Mouse (Mus musculus) myocyte (in vitro differentiated cells): ENCODE results near the gene Fam19a5. TPM values are rescaled to one million over a fixed set of nuclear protein-coding genes. Genes with fewer than 3 reads are reported as not detected.

ENCODE experiments used
- H3K27me3 ChIP-seq: one replicate; pipeline ENCODE4 v1.6.1; 2011; ENCODE audit not compliant: control insufficient read depth, insufficient read depth, insufficient read length
- H3K36me3 ChIP-seq: one replicate; pipeline ENCODE4 v1.6.1; 2011; ENCODE audit not compliant: control insufficient read depth, insufficient read depth
- H3K4me2 ChIP-seq: one replicate; pipeline ENCODE4 v1.6.1; 2011; ENCODE audit warnings: low read depth, control low read depth
- H3K4me3 ChIP-seq: one replicate; pipeline ENCODE4 v1.5.1; 2011; ENCODE audit warnings: mild to moderate bottlenecking, control low read depth, moderate library complexity
- H3K79me2 ChIP-seq: one replicate; pipeline ENCODE4 v1.6.1; 2011; ENCODE audit not compliant: control insufficient read depth, insufficient read depth
- H3ac ChIP-seq: one replicate; pipeline ENCODE4 v1.6.1; 2011; ENCODE audit not compliant: control insufficient read depth, insufficient read length
- CEBPB ChIP-seq: IDR thresholded peaks from 2 replicates; pipeline ENCODE4 v1.6.1; 2011; ENCODE audit warnings: mild to moderate bottlenecking, moderate library complexity; ENCODE audit not compliant: poor library complexity, insufficient read depth, severe bottlenecking
- E2F4 ChIP-seq: IDR thresholded peaks from one replicate; pipeline ENCODE4 v1.6.1; 2011; ENCODE audit warnings: mild to moderate bottlenecking, control low read depth, moderate library complexity; ENCODE audit not compliant: insufficient read depth
- MAX ChIP-seq: IDR thresholded peaks from one replicate; pipeline ENCODE4 v1.6.1; 2011; ENCODE audit warnings: low read depth, mild to moderate bottlenecking, control low read depth
- MYOD1 ChIP-seq, 3 experiments: IDR thresholded peaks; one replicate each; pipeline ENCODE4 v1.6.1; 2011; ENCODE audit warnings: control low read depth in 2 of 3, low read depth in 2 of 3, mild to moderate bottlenecking in 2 of 3, moderate library complexity in 1 of 3; ENCODE audit not compliant: insufficient read length in 2 of 3, control insufficient read depth in 1 of 3
- MYOG ChIP-seq, 3 experiments: IDR thresholded peaks; one replicate each; pipeline ENCODE4 v1.6.1; 2011; ENCODE audit warnings: control low read depth in 2 of 3, low read depth in 2 of 3, mild to moderate bottlenecking in 2 of 3; ENCODE audit not compliant: insufficient read length in 2 of 3, control insufficient read depth in 1 of 3, insufficient read depth in 1 of 3
- POLR2A ChIP-seq: IDR thresholded peaks from one replicate; pipeline ENCODE4 v1.6.1; 2011; ENCODE audit warnings: low read depth, mild to moderate bottlenecking, control low read depth, moderate library complexity; ENCODE audit not compliant: insufficient read length
- POLR2AphosphoS2 ChIP-seq: IDR thresholded peaks from one replicate; pipeline ENCODE4 v1.6.1; 2011; ENCODE audit warnings: low read depth, control low read depth; ENCODE audit not compliant: insufficient read length
- REST ChIP-seq: IDR thresholded peaks from one replicate; pipeline ENCODE4 v1.6.1; 2011; ENCODE audit warnings: mild to moderate bottlenecking, control low read depth, moderate library complexity; ENCODE audit not compliant: insufficient read depth, insufficient read length
- SRF ChIP-seq: IDR thresholded peaks from one replicate; pipeline ENCODE4 v1.6.1; 2011; ENCODE audit warnings: low read depth; ENCODE audit not compliant: control insufficient read depth, insufficient read length
- TCF12 ChIP-seq: IDR thresholded peaks from one replicate; pipeline ENCODE4 v1.6.1; 2011; ENCODE audit warnings: mild to moderate bottlenecking, control low read depth; ENCODE audit not compliant: poor library complexity, insufficient read depth, severe bottlenecking
- TCF3 ChIP-seq: IDR thresholded peaks from one replicate; pipeline ENCODE4 v1.6.1; 2011; ENCODE audit warnings: low read depth, control low read depth; ENCODE audit not compliant: insufficient read length
- USF1 ChIP-seq: IDR thresholded peaks from one replicate; pipeline ENCODE4 v1.6.1; 2011; ENCODE audit warnings: low read depth, mild to moderate bottlenecking, control low read depth, moderate library complexity
- polyA plus RNA-seq: library from polyadenylated mRNA; unstranded; fragments of >200 nt; fragmentation: generic; extraction: Trizol; gene quantifications from one replicate; pipeline ENCODE4 v1.2.1, GENCODE M21; 2012; ENCODE audit warnings: missing spikeins

The Fam19a5 gene
- polyA plus RNA-seq, 1 experiment = 2.7 TPM

DNA sequence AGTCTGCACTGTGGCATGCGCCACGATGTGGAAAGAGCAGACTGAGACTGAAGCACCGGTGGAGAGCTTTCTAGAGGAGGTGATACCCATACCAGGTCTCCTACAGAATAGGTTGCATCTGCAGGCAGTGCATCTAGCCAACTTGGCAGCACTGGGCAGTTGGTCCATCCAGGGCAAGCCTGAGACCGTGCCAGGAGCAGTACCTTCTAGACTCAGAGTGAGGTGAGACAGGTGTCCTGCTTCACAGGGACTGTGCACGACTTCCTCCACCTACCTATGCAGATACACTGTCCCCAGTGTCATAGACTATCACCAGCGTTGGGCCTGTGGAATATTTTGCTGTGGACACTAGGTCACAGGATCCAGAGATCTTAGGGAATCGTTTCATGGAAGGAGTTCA lies 148.3 kb downstream of the Fam19a5 start:
- no peaks in the 10 kb centered on the region for H3K79me2 ChIP-seq
- no peaks in the 10 kb centered on the region for H3K36me3 ChIP-seq
- peak overlapping the region; percentile 59 for H3K4me2 ChIP-seq
- H3K27me3 ChIP-seq = no peaks in the 10 kb centered on the region
- H3K4me3 ChIP-seq = no peak overlapping the region
- TF ChIP-seq POLR2AphosphoS2 (no peak), E2F4 (no peak), USF1 (no peak), MYOG (IDR thresholded peaks at IDR 0.05; ENCODE audit: control insufficient read depth in 1 of 3, insufficient read depth in 1 of 3, insufficient read length in 2 of 3, low read depth in 2 of 3) (no peak), SRF (no peak), TCF3 (no peak), REST (no peak), TCF12 (no peak), MAX (no peak), MYOD1 (IDR thresholded peaks at IDR 0.05; ENCODE audit: control insufficient read depth in 1 of 3, insufficient read length in 2 of 3, low read depth in 2 of 3) (no peak), POLR2A (no peak), CEBPB (no peak)
- H3ac ChIP-seq = no peak overlapping the region

DNA sequence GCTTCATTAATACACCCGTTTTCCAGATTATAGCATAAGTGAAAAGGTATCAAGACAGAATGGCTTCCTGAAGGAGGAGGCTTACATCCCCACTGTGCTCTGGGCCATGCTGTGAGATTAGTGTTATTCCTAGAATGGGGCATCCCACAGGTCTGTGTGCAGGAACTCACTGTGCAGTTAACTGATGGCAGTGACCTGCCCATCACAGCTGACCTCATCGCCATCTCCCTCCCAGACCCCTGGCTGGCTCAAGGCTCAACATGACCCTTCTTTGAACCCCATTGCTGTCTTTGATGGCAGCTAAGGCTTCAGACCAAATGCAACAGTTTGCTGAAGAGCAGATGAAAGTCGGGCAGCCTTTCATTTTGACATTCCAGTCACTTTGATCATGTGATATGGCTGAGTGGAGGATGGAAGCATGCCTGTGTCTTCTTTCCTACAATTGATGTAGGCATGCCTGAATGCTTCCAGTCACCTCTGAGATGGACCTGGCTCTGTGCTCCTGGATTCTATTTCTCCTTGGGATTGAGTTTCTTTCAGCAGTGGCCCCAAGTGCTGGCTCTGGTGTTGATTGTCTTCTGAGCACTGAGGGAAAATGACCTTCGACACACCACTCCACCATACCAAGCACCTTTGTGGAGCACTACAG lies 148.9 kb downstream of the Fam19a5 start:
- Histone ChIP-seq H3K4me2 (no peak overlapping the region), H3K79me2 (no peaks in the 10 kb centered on the region), H3K4me3 (no peak overlapping the region), H3K27me3 (no peaks in the 10 kb centered on the region), H3ac (no peak overlapping the region), H3K36me3 (no peaks in the 10 kb centered on the region)
- TF ChIP-seq USF1 (no peak), MAX (no peak)

DNA sequence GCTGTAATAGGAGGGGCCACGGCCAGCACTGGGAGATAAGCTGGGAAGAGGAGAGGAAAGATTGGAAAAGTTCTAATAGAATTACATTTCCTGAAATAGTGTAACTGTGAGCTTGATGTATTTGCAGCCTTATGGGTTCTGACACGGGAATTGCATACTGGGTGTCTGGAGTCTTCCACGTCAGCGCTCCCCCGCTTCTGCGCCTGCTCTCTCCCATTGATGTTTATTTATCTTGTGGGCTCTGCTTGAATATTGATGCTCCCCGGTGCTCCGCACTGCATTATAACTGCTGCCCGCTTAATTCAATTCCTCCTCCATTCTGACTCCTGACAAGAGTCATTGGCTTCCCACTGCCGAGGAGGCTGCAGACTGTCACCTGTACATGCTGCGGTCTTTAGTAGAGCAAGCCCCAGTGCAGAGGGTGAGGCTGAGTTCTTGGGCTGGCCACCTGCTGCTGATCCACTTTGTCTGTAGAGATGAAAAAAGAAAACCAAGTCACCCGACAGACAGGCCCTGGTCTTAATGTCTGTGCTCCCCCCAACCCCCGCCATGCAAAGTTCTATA lies 153.4 kb downstream of the Fam19a5 start:
- H3K36me3 ChIP-seq = no peaks in the 10 kb centered on the region
- H3K4me2 ChIP-seq = no peak overlapping the region
- no peak overlapping the region for H3K4me3 ChIP-seq
- no peaks in the 10 kb centered on the region for H3K27me3 ChIP-seq
- no peak overlapping the region for H3ac ChIP-seq
- H3K79me2 ChIP-seq = no peaks in the 10 kb centered on the region
- TF ChIP-seq REST (no peak), USF1 (no peak), TCF3 (no peak), POLR2A (no peak), CEBPB (no peak), MYOD1 (IDR thresholded peaks at IDR 0.05; ENCODE audit: control insufficient read depth in 1 of 3, insufficient read length in 2 of 3, low read depth in 2 of 3) (no peak), MAX (no peak), MYOG (IDR thresholded peaks at IDR 0.05; ENCODE audit: control insufficient read depth in 1 of 3, insufficient read depth in 1 of 3, insufficient read length in 2 of 3, low read depth in 2 of 3) (no peak), E2F4 (no peak), POLR2AphosphoS2 (no peak), SRF (no peak), TCF12 (no peak)

DNA sequence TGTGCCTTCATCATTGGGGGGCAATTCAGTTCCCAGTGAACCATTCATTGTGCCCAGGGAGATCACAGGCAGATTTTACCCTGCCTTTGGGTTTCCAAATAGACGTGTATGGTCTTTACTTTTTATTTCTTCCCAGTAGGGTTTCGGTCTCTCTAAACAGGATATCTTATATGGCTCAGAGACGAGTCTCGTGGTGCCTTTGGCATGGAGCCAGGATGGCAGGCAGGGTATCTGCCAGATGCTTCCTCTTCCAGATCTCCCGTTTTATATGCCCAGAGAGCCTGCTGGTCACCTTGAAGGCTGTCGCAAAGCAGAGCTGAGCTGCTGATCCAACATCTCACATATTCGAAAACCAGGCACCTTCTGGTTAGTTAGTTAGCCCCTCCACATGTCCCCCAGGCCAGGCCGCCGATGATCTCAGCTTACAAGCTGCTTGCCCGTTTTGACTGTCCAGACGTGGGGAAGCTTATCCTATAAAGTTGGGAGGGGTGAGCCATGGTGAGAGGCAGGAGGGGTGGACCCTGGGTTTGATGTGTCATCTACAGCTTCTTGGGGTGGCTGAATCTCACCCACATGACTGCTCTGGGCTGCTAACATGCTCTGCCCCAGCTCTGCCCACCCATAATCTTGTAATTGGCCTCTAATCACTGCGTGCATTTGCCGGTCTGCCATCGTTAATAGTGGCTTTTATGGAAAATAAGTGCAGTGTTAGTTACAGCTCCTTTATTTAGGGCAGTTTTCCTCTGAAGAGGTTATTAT lies 154.6 kb downstream of the Fam19a5 start:
- no peak for TF ChIP-seq USF1
- TF ChIP-seq TCF12 = no peak
- no peak for TF ChIP-seq TCF3
- no peak for TF ChIP-seq CEBPB
- no peak for TF ChIP-seq POLR2AphosphoS2
- TF ChIP-seq MAX = no peak
- no peak for TF ChIP-seq MYOD1 (IDR thresholded peaks at IDR 0.05; ENCODE audit: control insufficient read depth in 1 of 3, insufficient read length in 2 of 3, low read depth in 2 of 3)
- TF ChIP-seq REST = no peak
- TF ChIP-seq SRF = no peak
- TF ChIP-seq MYOG (IDR thresholded peaks at IDR 0.05; ENCODE audit: control insufficient read depth in 1 of 3, insufficient read depth in 1 of 3, insufficient read length in 2 of 3, low read depth in 2 of 3) = no peak
- Histone ChIP-seq H3K27me3 (no peaks in the 10 kb centered on the region), H3K4me3 (no peak overlapping the region), H3K79me2 (no peaks in the 10 kb centered on the region), H3K4me2 (peak overlapping the region; percentile 35), H3ac (no peak overlapping the region), H3K36me3 (no peaks in the 10 kb centered on the region)

DNA sequence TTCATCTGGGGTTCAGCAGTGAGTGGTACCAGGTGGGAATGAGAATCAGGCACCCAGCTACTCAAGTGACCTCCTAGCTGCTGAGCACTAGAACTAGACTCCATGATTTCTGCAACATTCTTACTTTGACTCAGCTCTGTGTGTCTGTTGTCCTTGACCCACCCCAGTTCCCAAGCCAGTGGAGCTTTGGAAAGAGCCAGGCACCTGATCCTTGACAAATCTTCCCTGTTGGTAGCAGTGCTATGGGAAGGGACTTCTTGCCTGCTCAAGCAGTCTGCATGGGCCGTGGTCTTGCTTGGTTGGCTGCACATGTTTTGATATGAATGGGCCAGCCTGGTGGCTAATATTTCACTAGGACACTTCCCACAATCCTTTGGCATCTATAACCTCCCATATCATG lies 158.7 kb downstream of the Fam19a5 start:
- no peak overlapping the region for H3ac ChIP-seq
- no peak overlapping the region for H3K4me2 ChIP-seq
- TF ChIP-seq TCF12 (no peak), REST (no peak), E2F4 (no peak), MYOG (IDR thresholded peaks at IDR 0.05; ENCODE audit: control insufficient read depth in 1 of 3, insufficient read depth in 1 of 3, insufficient read length in 2 of 3, low read depth in 2 of 3) (no peak), MAX (no peak)
- no peaks in the 10 kb centered on the region for H3K79me2 ChIP-seq
- H3K4me3 ChIP-seq = no peak overlapping the region
- no peaks in the 10 kb centered on the region for H3K27me3 ChIP-seq
- no peaks in the 10 kb centered on the region for H3K36me3 ChIP-seq
